In the genomic region with DNA sequence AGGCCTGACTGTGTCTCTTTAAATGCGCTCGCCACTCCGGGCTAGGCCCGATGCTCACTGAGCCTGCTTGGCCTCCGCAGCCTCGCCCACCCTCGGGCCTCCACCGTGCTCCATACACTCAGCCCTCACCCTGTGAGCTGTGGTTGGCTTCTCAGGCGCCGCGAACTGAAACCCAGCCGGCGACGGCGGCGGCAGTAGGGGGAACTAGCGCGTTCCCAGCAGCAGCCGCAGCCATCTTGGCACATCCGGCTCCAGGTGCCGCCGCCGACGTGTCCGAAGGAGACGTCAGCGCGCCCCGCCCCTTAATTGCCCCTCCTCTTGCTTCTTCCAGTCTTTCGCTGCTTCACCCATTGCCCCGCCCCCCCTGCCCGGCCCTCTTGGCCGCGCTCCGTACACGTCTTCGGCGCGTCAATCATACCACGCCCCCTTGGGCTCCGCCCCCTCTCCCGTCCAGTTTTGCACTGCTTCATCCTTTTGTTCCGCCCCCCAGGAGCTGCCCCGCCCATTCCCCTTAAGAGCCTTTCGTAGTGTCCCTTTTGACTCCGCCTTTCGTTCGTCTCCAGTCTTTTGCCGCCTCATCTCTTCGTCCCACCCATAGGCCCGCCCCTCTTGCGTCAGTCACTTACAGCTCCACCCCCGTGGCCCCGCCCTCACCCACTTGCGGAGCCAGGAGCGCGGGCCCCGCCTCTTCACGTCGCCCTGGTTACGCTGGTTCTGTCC, we compare ENCODE assay signal across 8 mouse cellular contexts. TPM values are rescaled to one million over a fixed set of nuclear protein-coding genes. Genes with fewer than 3 reads are reported as not detected.
DNase-seq lines count a peak whose midpoint lies in the region; ATAC-seq lines count a peak whose summit lies in the region.

A gene (minus strand): TSS at position 271 of the 720 bp plus-strand sequence.

- peak within 1 kb of the TSS; percentile 89 for H3K27ac ChIP-seq in lung, embryonic 16.5 days (ENCODE audit: low read length)

- peak; percentile 100 for DNase-seq in MEL-GATA-1-ER (ENCODE audit: extremely low read depth, low read depth)
- DNase-seq in cerebellum, adult 8-10 months: peak; percentile 100
- DNase-seq in forelimb bud, embryonic 11.5 days (ENCODE audit: low read depth, low spot score): peak; percentile 100
- DNase-seq in layer of hippocampus, adult 9-10 months (ENCODE audit: low spot score): peak; percentile 98
- peak; percentile 84 for DNase-seq in ovary, postnatal 10 days (ENCODE audit: low spot score)
- peak; percentile 100 for DNase-seq in thymus, postnatal 10 days (ENCODE audit: low spot score in 2 of 2)

- H3K4me1 ChIP-seq in lung, embryonic 16.5 days (replicated peaks; ENCODE audit: control insufficient read depth, insufficient read depth, low read length): peaks cover 17% of the 10 kb centered on the region

- under 1% methylated on average over 60 of the region's 61 CpGs for WGBS in lung, embryonic 16.5 days

- peak within 1 kb of the TSS; percentile 93 for H3K9ac ChIP-seq in lung, embryonic 16.5 days (ENCODE audit: low read length)

- peak; percentile 80 to 85 for ATAC-seq in hematopoietic stem cell, adult 5-6 weeks (replicated peaks in 1 of 2; ENCODE audit: insufficient read depth in 1 of 2, low FRiP score in 2 of 2, low TSS enrichment in 1 of 2, low read depth in 1 of 2, poor library complexity in 2 of 2, severe bottlenecking in 2 of 2)
- ATAC-seq in lung, embryonic 16.5 days (ENCODE audit: low read depth): peak; percentile 94

- no peaks in the 10 kb centered on the region for H3K9me3 ChIP-seq in lung, embryonic 16.5 days (ENCODE audit: control insufficient read depth, low read length)

- peaks cover 14% of the 10 kb centered on the region for H3K36me3 ChIP-seq in lung, embryonic 16.5 days (ENCODE audit: control insufficient read depth, insufficient read depth, low read length)

- H3K27me3 ChIP-seq in lung, embryonic 16.5 days (ENCODE audit: control insufficient read depth, insufficient read depth, low read depth, low read length): no peaks in the 10 kb centered on the region

- H3K4me3 ChIP-seq in lung, embryonic 16.5 days (ENCODE audit: low read length): peak within 1 kb of the TSS; percentile 89

- H3K4me2 ChIP-seq in lung, embryonic 16.5 days (ENCODE audit: low read depth, low read length): peak within 1 kb of the TSS; percentile 77

RNA-seq across cellular contexts. Expression of the gene that starts here (rescaled TPM):
- total RNA-seq in hematopoietic stem cell, adult 5-6 weeks (2017): 30.8 and 50.0 TPM in 2 replicates
- 21.8 and 23.2 TPM in 2 replicates for polyA plus RNA-seq in lung, embryonic 16.5 days (2015; fragmentation: Nextera tagmentation; extraction: Ambion mirVana)

Comparison
In these comparisons a context has a peak if more than half of its experiments do, and no peak if none do; other contexts are left out.
1. Peak in every context shown above with its lines: DNase-seq, ATAC-seq, H3K4me3 ChIP-seq and H3K27ac ChIP-seq.